Mouse (Mus musculus): ENCODE results near the gene Enthd1. TPM values are rescaled to one million over a fixed set of nuclear protein-coding genes. Genes with fewer than 3 reads are reported as not detected.

Gene Enthd1
- polyA plus RNA-seq (2016; fragmentation: Nextera tagmentation; extraction: Ambion mirVana), result not detected in 2 replicates

GRCm38 (mm10) chr15:80565106-80565665 is at the start of gene Enthd1:
Gene Enthd1, minus strand, starts transcription at chr15:80565156.
- no peak within 1 kb of the TSS for H3K27ac ChIP-seq
- ATAC-seq (ENCODE audit: low FRiP score), result no peak
- H3K4me1 ChIP-seq, result no peaks in the 10 kb centered on the region
- H3K27me3 ChIP-seq, result 0 out of 2 replicates have a peak, but pooled peaks cover 3% of the 10 kb centered on the region
- no peaks in the 10 kb centered on the region for H3K9me3 ChIP-seq (replicated peaks)
- H3K36me3 ChIP-seq, result no peaks in the 10 kb centered on the region
- H3K4me2 ChIP-seq (replicated peaks), result no peak within 1 kb of the TSS
- 76% methylated on average over 19 of the region's 19 CpGs for WGBS
- no peak within 1 kb of the TSS for H3K4me3 ChIP-seq
- no peak within 1 kb of the TSS for H3K9ac ChIP-seq

- Histone ChIP-seq H3K27ac (no peak overlapping the region), H3K36me3 (no peaks in the 10 kb centered on the region), H3K4me3 (no peak overlapping the region), H3K9ac (no peak overlapping the region), H3K27me3 (peaks cover 11% of the 10 kb centered on the region), H3K4me2 (replicated peaks) (no peak overlapping the region), H3K4me1 (peaks cover 18% of the 10 kb centered on the region), H3K9me3 (replicated peaks) (no peaks in the 10 kb centered on the region)
- 59% methylated on average over 5 of the region's 5 CpGs for WGBS
- no peak for ATAC-seq (ENCODE audit: low FRiP score)
These were observed 48.9 kb upstream of the Enthd1 start for GRCm38 (mm10) chr15:80613904-80614303.

GRCm38 (mm10) chr15:80611478-80611877 is 46.5 kb upstream of the Enthd1 start:
- WGBS, result 87% methylated on average over 5 of the region's 5 CpGs
- no peak overlapping the region for H3K4me3 ChIP-seq
- H3K9ac ChIP-seq, result no peak overlapping the region
- no peaks in the 10 kb centered on the region for H3K36me3 ChIP-seq
- H3K4me2 ChIP-seq (replicated peaks), result no peak overlapping the region
- no peak overlapping the region for H3K27ac ChIP-seq
- ATAC-seq (ENCODE audit: low FRiP score), result no peak
- H3K4me1 ChIP-seq, result peaks cover 18% of the 10 kb centered on the region
- H3K27me3 ChIP-seq, result peaks cover 7% of the 10 kb centered on the region; the same call in 1 of the 2 replicates
- H3K9me3 ChIP-seq (replicated peaks), result no peaks in the 10 kb centered on the region

- Histone ChIP-seq H3K27ac (no peak overlapping the region), H3K4me3 (no peak overlapping the region), H3K9ac (no peak overlapping the region), H3K9me3 (replicated peaks) (no peaks in the 10 kb centered on the region), H3K27me3 (no peaks in the 10 kb centered on the region), H3K4me1 (peaks cover 9% of the 10 kb centered on the region; the same call in 1 of the 2 replicates), H3K36me3 (no peaks in the 10 kb centered on the region), H3K4me2 (replicated peaks) (no peak overlapping the region)
- 80% methylated on average over 2 of the region's 2 CpGs for WGBS
- ATAC-seq (ENCODE audit: low FRiP score), result no peak
These were observed 45.4 kb upstream of the Enthd1 start for GRCm38 (mm10) chr15:80610335-80610734.

- no peak overlapping the region for H3K4me3 ChIP-seq
- H3K4me1 ChIP-seq, result 0 out of 2 replicates have a peak, but pooled peaks cover under 1% of the 10 kb centered on the region
- ATAC-seq (ENCODE audit: low FRiP score), result no peak
These were observed 43.0 kb upstream of the Enthd1 start for GRCm38 (mm10) chr15:80607970-80608369.

GRCm38 (mm10) chr15:80604026-80604425 is 39.1 kb upstream of the Enthd1 start:
- H3K27ac ChIP-seq, result no peak overlapping the region
- no peak overlapping the region for H3K9ac ChIP-seq
- H3K27me3 ChIP-seq, result no peaks in the 10 kb centered on the region
- H3K4me1 ChIP-seq, result peaks cover 15% of the 10 kb centered on the region
- H3K4me3 ChIP-seq, result no peak overlapping the region
- H3K9me3 ChIP-seq (replicated peaks), result no peaks in the 10 kb centered on the region
- H3K36me3 ChIP-seq, result no peaks in the 10 kb centered on the region
- no peak overlapping the region for H3K4me2 ChIP-seq (replicated peaks)
- ATAC-seq (ENCODE audit: low FRiP score), result no peak
- 90% methylated on average over 6 of the region's 6 CpGs for WGBS

More at GRCm38 (mm10) chr15:80607970-80608369, 43.0 kb upstream of the Enthd1 start:
- no peaks in the 10 kb centered on the region for H3K36me3 ChIP-seq
- H3K9ac ChIP-seq, result no peak overlapping the region
- H3K27me3 ChIP-seq, result no peaks in the 10 kb centered on the region
- no peak overlapping the region for H3K27ac ChIP-seq
- 83% methylated on average over 3 of the region's 3 CpGs for WGBS
- no peaks in the 10 kb centered on the region for H3K9me3 ChIP-seq (replicated peaks)
- no peak overlapping the region for H3K4me2 ChIP-seq (replicated peaks)

- Histone ChIP-seq H3K27me3 (no peaks in the 10 kb centered on the region), H3K4me1 (peaks cover 15% of the 10 kb centered on the region), H3K36me3 (no peaks in the 10 kb centered on the region), H3K9me3 (replicated peaks) (no peaks in the 10 kb centered on the region), H3K27ac (no peak overlapping the region), H3K9ac (no peak overlapping the region), H3K4me3 (no peak overlapping the region), H3K4me2 (replicated peaks) (no peak overlapping the region)
- 46% methylated on average over 7 of the region's 7 CpGs for WGBS
- no peak for ATAC-seq (ENCODE audit: low FRiP score)
These were observed 37.5 kb upstream of the Enthd1 start for GRCm38 (mm10) chr15:80602487-80602886.

GRCm38 (mm10) chr15:80601456-80601855 is 36.5 kb upstream of the Enthd1 start:
- H3K9me3 ChIP-seq (replicated peaks), result no peaks in the 10 kb centered on the region
- no peak overlapping the region for H3K4me3 ChIP-seq
- 47% methylated on average over 7 of the region's 7 CpGs for WGBS
- no peaks in the 10 kb centered on the region for H3K36me3 ChIP-seq
- ATAC-seq (ENCODE audit: low FRiP score), result no peak
- no peak overlapping the region for H3K27ac ChIP-seq
- H3K27me3 ChIP-seq, result no peaks in the 10 kb centered on the region
- H3K4me1 ChIP-seq, result peaks cover 15% of the 10 kb centered on the region
- no peak overlapping the region for H3K9ac ChIP-seq
- H3K4me2 ChIP-seq (replicated peaks), result no peak overlapping the region

GRCm38 (mm10) chr15:80599843-80600242 is 34.9 kb upstream of the Enthd1 start:
- Histone ChIP-seq H3K27ac (no peak overlapping the region), H3K27me3 (no peaks in the 10 kb centered on the region), H3K36me3 (no peaks in the 10 kb centered on the region), H3K9ac (no peak overlapping the region), H3K4me1 (peaks cover 15% of the 10 kb centered on the region), H3K9me3 (replicated peaks) (no peaks in the 10 kb centered on the region), H3K4me2 (replicated peaks) (no peak overlapping the region), H3K4me3 (no peak overlapping the region)
- no peak for ATAC-seq (ENCODE audit: low FRiP score)
- 88% methylated on average over 4 of the region's 4 CpGs for WGBS

- no peaks in the 10 kb centered on the region for H3K36me3 ChIP-seq
- no peaks in the 10 kb centered on the region for H3K9me3 ChIP-seq (replicated peaks)
- H3K27ac ChIP-seq, result no peak overlapping the region
- H3K4me1 ChIP-seq, result peaks cover 15% of the 10 kb centered on the region
- no peak overlapping the region for H3K4me3 ChIP-seq
- no peak for ATAC-seq (ENCODE audit: low FRiP score)
- H3K9ac ChIP-seq, result no peak overlapping the region
- H3K27me3 ChIP-seq, result no peaks in the 10 kb centered on the region
- WGBS, result 51% methylated on average over 16 of the region's 16 CpGs
- H3K4me2 ChIP-seq (replicated peaks), result no peak overlapping the region
These were observed 34.3 kb upstream of the Enthd1 start for GRCm38 (mm10) chr15:80599213-80599750.

- Histone ChIP-seq H3K36me3 (no peaks in the 10 kb centered on the region), H3K27me3 (no peaks in the 10 kb centered on the region), H3K4me3 (no peak overlapping the region), H3K9me3 (replicated peaks) (no peaks in the 10 kb centered on the region), H3K4me1 (peaks cover 15% of the 10 kb centered on the region), H3K27ac (no peak overlapping the region), H3K9ac (no peak overlapping the region), H3K4me2 (replicated peaks) (no peak overlapping the region)
- WGBS, result 78% methylated on average over 12 of the region's 12 CpGs
- ATAC-seq (ENCODE audit: low FRiP score), result no peak
These were observed 33.8 kb upstream of the Enthd1 start for GRCm38 (mm10) chr15:80598750-80599149.

GRCm38 (mm10) chr15:80593877-80594276 is 28.9 kb upstream of the Enthd1 start:
- Histone ChIP-seq H3K9me3 (replicated peaks) (no peaks in the 10 kb centered on the region), H3K27me3 (no peaks in the 10 kb centered on the region), H3K4me1 (no peaks in the 10 kb centered on the region; the same call in 1 of the 2 replicates), H3K9ac (no peak overlapping the region), H3K4me3 (no peak overlapping the region), H3K36me3 (no peaks in the 10 kb centered on the region), H3K4me2 (replicated peaks) (no peak overlapping the region), H3K27ac (no peak overlapping the region)
- WGBS, result 76% methylated on average over 5 of the region's 5 CpGs
- ATAC-seq (ENCODE audit: low FRiP score), result no peak

- Histone ChIP-seq H3K9me3 (replicated peaks) (no peaks in the 10 kb centered on the region), H3K9ac (no peak overlapping the region), H3K36me3 (no peaks in the 10 kb centered on the region), H3K4me2 (replicated peaks) (no peak overlapping the region), H3K4me3 (no peak overlapping the region), H3K4me1 (no peaks in the 10 kb centered on the region; the same call in 1 of the 2 replicates), H3K27ac (no peak overlapping the region), H3K27me3 (0 out of 2 replicates have a peak, but pooled peaks cover 1% of the 10 kb centered on the region)
- 90% methylated on average over 6 of the region's 6 CpGs for WGBS
- ATAC-seq (ENCODE audit: low FRiP score), result no peak
These were observed 27.8 kb upstream of the Enthd1 start for GRCm38 (mm10) chr15:80592737-80593136.
